Mouse (Mus musculus): Measurements from ENCODE around the gene Rhbg.
"Not testable (repeated sequence)": the region's sequence is repeated elsewhere in the genome, so short reads cannot be mapped to it uniquely, and the experiment has no call there.

Rhbg gene

DNA sequence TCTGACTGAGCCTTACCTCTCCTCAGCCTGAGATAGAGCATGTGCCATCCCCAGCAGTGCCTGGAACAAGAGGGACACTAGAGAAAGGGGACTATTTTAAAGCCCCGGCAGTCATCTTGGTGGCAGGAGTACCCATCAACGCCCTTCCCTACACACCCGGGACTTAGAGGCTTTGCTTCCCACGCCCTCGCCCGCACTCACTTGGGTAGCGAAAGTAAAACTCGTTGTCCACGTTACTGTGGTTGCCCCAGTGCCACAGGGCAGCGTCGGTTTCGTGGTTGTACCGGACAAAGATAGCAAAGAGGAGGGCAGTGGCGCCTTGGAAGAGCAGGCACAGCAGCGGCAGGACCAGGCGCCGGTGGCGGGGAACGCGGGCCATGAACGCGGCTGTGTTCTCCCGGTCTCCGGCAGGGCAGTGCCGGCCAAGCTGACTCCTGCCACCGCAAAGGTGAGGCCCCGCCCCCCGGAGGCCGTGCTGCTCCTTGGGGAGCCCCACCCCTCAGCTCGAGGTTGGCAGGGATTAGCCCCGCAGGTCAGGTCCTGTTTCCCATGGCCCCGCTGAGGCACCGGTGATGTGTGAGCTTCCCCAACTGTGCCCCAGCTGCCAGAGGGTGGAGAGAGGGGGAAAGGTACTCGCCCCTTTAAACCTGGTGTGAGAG lies at the start of gene Rhbg:
Rhbg (minus strand) TSS at position 442 of the 659 bp plus-strand sequence.
- no peak for DNase-seq (ENCODE audit: low read depth, low spot score)

DNA sequence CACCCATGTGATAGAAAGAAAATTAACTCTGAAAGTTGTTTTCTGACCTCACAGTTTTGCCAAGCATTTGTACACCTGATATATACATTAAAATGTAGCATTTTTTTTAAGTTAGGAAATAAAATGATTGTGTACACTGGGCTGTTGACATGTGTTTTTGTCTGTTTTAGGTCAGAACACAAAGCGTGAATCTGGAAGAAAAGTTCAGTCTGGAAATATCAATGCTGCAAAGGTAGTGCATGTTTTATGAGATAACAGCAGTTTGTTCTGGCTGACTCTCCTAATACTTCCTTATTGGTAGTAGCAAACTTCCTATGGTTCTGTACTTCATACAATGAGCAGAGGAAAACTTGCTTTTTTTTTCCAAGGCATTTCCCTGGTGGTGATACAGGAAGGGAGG lies 44.7 kb upstream of the Rhbg start:
- DNase-seq (ENCODE audit: low read depth, low spot score) = no peak

DNA sequence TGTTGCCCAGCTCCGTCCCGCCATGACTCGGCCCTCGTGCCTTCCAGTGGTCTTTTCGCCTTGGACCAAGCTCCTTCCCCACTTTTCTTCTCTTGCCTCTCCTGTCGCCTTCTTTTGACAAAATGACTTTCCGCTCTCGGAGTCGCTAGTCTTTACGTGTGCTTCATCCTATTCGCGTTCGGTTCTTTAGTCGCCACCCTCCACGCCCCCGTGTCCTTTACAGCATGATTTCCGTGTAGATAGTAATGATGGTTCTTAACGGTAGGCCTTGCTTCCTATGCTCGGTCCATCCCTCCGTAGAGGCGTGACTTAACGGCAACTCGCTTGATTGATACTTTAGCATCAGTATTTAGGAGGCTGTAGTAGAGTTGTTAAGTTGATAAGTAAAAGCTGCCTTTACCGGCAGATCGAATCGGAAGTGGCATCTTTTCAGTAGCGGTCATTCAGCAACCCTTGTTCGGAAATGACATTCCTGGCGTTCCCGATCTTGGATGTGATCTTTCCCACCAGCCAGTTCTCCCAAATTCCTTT lies 42.9 kb upstream of the Rhbg start:
- DNase-seq (ENCODE audit: low read depth, low spot score) = peak; percentile 45

DNA sequence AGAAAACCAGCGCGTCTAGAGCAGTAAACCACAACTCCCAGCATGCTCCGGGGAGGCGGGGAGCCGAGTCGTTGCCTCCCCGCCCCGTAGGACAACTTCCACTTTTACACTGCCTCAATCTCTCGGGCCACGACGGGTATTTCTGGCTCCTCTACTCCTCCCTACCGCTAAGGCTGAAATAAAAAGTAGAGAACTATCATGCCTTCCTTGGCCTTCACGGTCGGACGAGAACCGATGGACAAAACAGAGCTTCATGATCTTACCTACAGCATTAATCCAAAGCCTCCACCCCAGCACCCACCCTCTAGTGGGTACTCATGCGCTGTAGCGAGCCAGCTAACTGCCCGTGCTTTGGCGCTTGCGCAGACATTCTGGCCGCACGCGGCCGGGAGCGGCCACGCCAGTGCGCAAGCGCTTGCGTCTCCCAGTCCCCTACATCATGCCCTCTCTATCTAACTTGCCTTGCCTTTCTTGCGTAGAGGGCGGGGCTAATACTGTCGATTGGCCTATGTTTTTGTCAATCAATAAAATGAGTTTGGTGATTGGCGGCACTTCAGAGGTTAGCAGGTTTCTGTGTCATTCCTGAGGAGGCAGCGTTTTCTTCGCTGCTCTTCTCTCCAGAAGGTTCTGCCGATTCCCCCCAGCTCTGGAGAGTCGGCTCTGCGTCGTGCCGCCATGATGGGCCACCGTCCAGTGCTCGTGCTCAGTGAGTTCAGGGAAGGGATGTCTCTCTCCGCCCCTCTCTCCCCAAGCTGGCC lies 42.2 kb upstream of the Rhbg start, which contains the start of the genes Tsacc and Cct3:
Tsacc (minus strand) TSS at position 439 of the 758 bp plus-strand sequence.
Cct3 (plus strand) TSS at position 556 of the 758 bp plus-strand sequence.
- peak; percentile 97 for DNase-seq (ENCODE audit: low read depth, low spot score)

DNA sequence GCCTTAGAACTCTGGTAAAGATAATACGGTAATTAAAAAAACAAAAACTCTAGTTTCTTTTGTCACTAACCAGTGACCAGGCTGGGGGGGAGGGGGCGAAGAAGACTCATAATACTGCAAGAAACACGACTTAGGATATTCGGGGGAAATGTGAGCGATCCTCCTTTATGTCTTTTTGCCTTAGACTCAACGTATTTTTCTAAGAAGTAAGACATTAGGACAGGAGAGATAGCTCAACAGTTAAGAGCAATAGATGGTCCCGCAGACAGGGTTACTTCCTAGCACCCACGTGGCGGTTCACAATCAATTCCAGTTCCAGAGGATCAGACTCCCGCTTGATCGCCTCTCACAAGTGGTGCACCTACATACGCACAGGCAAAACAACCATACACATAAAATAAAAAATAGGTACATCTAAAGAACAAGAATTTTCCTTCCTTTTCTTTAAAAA lies 41.6 kb upstream of the Rhbg start:
- no peak for DNase-seq (ENCODE audit: low read depth, low spot score)

DNA sequence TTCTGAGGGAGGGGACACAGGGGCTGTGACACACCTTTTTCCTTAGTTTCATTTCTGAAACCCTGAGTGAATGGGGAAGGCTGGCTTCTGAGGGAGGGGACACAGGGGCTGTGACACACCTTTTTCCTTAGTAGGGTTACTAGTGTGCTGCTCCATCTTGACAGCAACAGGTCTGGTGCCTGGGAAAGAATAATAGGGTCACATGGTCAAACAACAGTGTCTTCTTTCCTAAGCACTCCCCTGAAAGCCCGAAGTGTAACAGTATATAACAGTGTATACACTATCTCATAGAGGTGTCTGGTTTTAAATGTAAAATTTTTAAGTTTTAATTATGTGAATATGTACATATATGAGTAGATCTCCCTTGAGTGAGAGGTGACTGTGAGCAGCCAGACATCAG lies 40.8 kb upstream of the Rhbg start:
- not testable (repeated sequence) for DNase-seq (ENCODE audit: low read depth, low spot score)

DNA sequence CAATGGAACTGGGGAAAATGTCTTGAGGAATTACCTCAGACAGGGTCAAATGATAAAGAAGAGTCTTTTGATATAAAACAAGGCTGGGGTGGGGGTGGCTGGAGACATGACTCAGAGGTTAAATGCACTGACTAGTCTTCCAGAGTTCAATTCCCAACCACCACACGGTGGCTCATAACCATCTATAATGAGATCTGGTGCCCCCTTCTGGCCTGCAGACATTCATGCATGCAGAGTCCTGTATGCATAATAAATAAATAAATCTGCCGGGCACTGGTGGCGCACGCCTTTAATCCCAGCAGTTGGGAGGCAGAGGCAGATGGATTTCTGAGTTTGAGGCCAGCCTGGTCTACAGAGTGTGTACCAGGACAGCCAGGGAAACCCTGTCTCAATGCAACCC lies 37.5 kb upstream of the Rhbg start:
- DNase-seq (ENCODE audit: low read depth, low spot score) = no peak

DNA sequence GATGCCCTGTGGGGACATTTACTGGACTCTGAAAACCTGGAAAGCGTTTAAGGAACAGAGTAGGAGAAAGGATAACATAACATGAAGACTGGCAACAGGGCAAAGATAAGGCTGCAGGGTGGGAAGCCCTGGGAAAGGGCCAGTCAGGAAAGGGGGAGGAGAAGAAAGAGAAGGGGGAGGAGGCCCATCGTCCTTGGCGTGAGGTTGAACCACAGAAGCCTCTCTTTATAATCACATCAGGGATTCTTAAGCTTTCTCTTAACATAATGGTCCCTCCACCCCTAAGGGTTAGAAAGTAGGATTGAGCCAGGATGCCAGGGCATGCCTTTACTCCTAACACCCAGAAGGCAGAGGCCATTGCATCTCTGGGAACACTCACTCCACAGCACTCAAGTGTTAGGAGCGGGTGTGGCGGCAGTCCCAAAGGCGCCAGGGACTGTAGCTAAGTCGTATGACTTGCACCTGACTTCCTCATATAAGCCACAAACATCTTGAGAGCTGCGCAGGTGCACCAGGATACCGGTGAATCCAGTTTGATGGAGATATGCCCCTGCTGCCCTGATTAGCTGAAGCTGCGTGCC lies 33.7 kb upstream of the Rhbg start:
- DNase-seq (ENCODE audit: low read depth, low spot score) = not testable (repeated sequence)

DNA sequence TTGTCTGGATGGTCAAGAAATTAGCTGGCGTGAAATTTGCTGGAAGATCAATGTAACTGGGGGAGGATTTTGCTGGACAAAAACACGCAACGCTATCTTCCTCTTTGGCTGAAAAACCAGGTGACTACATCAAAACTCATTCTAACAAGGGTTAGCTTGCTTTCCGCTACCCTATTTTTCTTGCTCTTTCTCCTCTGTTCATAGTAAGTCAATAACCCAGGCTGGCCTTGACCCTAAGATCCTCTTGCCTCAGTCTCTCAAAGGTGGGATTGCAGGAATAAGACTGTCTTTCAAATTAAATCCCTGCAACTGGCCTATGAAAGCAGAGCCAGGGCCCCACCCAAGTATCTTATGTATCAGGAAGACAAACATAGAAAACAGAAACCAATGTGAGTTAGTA lies 32.6 kb upstream of the Rhbg start, which contains the start of gene Gm38392:
Gm38392 (minus strand) TSS at position 101 of the 400 bp plus-strand sequence.
- no peak for DNase-seq (ENCODE audit: low read depth, low spot score)

DNA sequence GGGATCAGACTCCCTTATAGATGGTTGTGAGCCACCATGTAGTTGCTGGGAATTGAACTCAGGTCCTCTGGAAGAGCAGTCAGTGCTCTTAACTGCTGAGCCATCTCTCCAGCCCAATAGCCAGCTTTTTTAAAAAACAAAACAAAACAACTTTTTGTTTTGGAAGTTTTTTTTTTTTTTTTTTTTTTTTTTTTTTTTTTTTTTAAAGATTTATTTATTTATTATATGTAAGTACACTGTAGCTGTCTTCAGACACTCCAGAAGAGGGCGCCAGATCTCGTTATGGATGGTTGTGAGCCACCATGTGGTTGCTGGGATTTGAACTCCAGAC lies 31.0 kb upstream of the Rhbg start:
- DNase-seq (ENCODE audit: low read depth, low spot score) = not testable (repeated sequence)

DNA sequence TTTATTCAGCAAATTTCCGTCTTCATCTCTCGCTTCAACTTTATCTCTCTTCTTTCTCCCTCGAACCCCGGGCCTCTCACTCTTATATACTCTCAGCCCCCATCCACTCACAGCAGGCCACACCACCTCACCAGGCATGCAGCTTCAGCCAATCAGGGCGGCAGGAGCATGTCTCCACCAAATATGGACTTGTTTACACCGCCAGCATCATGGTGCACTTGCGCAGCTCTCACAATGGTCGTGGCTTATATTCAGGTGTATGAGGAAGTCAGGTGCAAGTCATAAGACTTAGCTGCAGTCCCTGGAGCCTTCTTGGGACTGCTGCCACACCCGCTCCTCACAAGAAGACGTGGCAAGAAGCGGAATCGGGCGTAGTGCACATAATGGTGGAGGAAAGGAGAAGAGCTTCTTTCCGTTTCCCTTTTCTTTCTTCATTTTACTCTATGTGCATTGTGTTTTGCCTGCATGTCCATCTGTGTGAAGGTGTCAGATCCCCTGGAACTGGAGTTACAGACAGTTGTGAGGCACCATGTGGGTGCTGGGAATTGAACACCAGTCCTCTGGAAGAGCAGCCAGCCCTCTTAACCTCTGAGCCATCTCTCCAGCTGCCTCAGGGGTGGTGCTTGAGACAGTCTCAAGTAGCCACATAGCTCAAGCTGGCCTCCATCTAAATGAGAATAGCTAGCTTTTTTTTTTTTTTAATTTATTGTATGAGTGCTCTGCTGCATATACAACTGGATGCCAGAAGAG lies 30.5 kb upstream of the Rhbg start:
- not testable (repeated sequence) for DNase-seq (ENCODE audit: low read depth, low spot score)

DNA sequence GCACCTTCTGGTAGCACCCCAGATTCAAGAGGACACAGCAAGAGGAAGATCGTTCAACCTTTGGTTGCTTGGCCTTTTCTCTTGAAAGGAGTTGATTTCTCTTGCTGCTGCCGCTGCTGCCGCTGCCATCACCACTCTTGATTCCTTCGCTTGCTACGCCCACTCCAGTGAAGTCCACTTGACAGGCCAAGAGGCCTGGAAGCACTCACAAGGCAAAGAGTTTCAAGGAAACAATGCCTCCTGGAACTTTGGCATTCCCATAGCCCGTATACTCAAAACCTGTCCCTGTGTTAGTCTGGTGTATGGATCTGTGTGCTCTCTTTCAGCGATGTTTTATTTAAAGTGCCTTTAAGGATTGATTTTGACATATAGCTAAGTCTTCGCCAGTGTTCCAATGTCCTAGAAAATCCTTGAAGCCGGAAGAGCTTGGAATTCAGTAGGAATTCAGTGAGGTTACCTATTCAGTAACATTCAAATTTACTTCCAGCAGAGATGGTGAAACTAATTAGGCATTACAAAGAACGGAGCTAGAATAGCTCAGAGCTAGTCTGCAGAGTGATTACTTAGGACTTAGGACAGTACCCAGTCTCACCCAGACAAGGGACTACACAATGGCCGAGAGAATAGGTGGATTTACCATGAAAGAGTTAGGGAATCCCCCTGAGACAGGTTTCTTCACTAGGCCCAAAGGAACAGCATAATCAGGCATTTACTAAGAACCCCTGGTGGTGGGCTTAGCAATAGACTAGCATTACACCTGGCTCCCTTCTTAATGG lies 26.8 kb upstream of the Rhbg start:
- not testable (repeated sequence) for DNase-seq (ENCODE audit: low read depth, low spot score)

DNA sequence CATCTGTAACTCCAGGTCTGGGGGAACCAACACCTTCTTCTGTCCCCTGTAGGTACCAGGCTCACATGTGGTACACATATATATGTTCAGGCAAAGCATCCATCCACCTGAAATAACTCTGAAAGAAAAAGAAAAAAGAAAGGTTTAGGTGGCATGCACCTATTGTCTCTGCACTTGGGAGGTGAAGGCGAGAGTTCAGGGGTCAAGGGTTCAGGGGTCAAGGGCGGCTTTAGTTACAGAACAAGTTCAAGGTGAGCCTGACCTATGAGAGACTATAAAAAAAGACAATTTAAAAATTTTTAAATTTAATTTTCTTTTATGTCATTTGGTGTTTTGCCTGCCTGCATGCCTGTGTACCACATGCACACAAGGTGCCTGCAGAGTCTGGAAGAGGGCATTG lies 25.5 kb upstream of the Rhbg start:
- DNase-seq (ENCODE audit: low read depth, low spot score) = no peak

DNA sequence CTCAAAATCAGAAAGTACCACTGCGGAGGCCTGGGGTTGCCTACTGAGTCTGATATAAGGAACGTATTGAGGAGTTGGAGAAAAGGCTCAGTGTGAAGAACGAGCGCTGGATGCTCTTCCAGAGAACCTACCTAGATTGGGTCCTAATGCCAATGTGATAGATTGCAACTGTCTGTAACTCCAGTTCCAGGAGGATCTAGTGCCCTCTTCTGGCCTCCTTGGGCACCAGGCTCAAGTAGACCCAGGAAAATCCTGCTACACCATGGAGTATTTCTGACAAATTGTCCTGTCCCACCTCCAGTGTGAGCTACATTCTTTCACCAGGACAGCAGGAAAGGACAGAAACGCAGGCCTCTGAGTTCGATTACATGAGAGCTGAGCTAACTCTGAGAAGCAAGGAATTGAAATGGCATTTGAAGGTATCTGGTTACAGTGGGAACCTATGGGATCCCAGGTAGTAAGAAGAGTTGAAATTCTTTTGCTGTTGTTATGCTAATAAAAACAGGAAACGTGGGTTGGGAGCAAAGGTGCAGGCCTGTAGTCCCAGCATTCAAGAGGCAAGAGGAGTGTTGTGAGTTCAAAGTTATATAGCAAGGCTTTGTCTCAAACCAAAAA lies 22.1 kb upstream of the Rhbg start:
- no peak for DNase-seq (ENCODE audit: low read depth, low spot score)

DNA sequence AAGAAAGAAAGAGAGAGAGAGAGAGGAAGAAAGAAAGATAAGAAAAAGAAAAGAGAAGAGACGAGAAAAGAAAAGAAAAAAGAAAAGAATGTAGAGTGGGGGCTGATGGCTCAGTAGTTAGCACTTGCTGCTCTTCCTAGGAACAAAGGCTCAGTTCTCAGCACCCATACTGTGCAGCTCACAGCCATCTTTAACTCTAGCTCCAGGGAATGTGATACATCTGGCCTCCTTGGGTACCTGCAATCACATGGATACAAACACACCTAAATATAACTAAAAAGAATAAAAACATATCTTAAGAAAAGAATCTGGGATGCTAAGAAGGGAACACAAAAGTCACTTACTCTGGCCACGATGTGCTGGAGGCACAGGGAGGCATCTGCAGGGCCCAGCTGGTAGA lies 21.6 kb upstream of the Rhbg start:
- no peak for DNase-seq (ENCODE audit: low read depth, low spot score)

DNA sequence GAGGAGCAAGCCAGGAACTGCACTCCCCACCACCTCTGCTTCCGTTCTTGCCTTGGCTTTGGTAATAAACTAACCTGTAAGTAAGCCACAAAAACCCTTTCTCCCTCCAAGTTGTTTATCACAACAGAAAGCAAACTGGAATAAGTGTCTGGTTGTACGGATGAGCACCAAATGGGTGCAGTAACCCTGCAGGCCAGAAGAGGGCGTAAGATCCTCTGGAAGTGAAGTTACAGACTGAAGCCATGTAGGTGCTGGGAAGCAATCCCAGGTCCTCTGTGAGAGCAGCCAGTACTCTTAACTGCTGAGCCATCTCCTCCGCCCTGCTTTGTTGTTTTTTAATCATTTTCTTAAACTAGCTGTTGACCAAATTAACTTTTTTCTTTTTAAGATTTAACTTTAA lies 19.5 kb upstream of the Rhbg start:
- DNase-seq (ENCODE audit: low read depth, low spot score) = no peak

DNA sequence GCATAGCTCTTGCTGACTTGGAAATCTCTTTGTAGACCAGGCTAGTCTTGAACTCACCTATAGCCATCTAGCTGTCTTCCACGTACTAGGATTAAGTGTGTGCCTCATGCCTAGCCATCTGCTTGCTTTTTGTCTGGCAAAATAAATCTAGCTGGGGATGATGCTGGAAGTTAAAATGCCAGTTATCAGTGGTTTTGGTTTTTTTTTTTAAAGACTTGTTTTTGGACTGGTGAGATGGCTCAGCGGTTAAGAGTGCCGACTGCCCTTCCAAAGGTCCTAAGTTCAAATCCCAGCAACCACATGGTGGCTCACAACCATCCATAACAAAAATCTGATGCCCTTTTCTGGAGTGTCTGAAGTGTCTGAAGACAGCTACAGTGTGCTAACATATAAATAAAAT lies 17.4 kb upstream of the Rhbg start:
- DNase-seq (ENCODE audit: low read depth, low spot score) = no peak

DNA sequence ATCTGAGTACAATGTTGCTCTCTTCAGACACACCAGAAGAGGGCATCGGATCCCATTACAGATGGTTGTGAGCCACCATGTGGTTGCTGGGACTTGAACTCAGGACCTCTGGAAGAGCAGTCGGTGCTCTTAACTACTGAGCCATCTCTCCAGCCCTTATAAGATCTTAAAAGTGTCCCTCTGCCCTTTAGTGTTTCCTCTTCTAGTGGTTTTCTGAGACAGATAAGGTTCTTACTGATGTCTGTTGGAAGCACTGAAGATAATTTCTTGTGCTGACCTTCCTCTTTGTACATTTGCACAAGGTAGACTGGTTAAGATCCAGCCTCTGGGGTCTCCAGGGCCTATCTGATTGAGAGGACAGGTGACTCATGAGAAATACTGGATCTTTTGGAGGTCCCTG lies 16.8 kb upstream of the Rhbg start:
- DNase-seq (ENCODE audit: low read depth, low spot score) = not testable (repeated sequence)

DNA sequence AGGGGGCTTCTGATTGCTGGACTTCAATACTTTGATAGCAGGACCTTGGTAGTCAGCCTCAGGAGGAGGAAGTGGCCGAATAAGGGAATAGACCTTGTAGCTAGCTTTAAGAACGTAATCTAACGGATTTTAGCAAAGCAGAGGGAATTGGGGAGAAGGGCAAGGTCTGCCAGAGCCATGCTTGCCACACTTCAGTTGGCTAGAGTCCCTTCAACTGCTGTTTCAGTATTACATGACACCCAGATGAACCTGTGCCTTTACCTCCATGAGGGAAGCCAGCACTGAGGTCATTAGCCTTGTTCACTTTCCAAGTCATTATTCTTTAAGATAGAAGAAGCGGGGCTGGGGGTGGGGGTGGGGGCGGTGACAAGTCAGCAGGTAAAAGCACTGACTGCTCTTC lies 14.5 kb upstream of the Rhbg start:
- no peak for DNase-seq (ENCODE audit: low read depth, low spot score)

DNA sequence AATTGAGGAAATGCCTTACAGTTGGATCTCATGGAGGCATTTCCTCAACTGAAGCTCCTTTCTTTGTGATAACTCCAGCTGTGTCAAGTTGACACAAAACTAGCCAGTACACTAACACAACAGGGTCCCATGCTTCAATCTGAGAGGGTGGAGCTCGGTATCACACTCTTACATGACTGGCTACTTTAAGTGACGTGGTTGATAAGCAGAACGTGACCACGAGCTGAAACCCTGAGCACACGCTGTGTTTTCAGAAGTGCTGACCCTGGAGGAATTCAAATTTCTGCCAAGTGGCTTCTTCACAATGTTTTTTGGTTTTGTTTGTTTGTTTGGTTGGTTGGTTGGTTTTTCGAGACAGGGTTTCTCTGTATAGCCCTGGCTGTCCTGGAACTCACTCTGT lies 13.5 kb upstream of the Rhbg start:
- DNase-seq (ENCODE audit: low read depth, low spot score) = not testable (repeated sequence)

DNA sequence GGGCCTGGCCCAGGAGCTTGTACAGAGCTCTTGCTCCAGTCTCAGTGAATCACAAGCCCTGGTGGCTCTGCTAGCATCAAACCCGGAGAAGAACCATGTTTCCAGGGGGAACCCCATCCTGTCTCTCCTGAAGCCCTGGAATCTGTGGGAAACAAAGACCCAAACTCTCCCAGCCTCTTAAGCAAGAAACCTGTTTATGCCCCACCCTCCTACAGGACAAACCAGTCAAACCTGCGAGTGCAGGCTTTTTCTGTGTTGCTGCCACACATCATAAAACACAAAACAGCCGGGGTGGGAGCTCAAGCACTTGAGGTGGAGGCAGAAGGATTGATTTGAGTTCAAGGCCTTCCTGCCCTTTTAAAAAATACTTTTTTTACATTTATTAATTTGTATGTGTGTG lies 7.8 kb upstream of the Rhbg start:
- no peak for DNase-seq (ENCODE audit: low read depth, low spot score)

Measured in c-Kit-negative CD71-positive TER-119-positive erythroid progenitor cells, embryonic 14.5 days (primary cell).